Mouse (Mus musculus): ENCODE data around the gene Olfr617.
"Not testable (repeated sequence)": the region's sequence is repeated elsewhere in the genome, so short reads cannot be mapped to it uniquely, and the experiment has no call there.

Olfr617 gene

DNA sequence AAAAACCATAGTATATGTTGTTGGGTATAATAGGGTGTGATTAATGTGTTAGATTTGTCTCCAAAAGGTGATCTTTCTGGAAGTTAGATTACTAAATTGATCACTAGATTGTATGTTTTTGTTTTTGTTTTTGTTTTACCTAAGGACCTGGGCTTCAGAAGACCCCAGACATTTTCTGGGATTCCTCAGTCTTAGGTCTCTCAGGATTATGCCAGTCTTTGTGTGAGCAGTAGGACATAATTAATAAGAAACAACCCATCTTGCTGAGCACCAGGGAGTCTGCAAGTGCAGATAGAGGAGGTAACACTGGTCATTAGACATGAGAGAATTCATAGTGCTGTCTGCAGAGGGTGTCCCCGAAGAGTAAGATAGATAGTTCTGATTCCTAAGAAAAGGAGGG is at the start of gene Olfr617:
TSS of gene Olfr617 (plus strand) at position 301 of the 400 bp plus-strand sequence.
- no peak for DNase-seq (ENCODE audit: low read depth)

DNA sequence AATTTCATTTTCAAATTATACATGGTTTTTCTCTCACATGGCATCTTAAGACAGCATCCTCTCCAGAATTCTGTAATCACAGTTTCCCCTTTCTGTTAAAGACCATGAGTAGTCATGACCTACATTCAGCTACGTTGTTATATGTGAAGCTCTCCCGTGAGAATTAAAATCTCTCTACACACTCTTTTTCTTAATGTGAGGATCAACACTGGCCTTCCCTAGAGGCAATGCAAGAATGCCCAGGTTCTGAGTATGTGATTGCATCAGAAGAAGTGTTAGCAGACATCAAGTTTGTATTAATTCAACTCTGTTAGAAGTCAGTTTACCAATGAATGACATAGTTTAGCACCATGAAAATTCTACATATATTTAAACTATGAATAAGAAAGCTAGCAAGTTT is 30.2 kb upstream of the Olfr617 start, which contains the start of gene Olfr612:
TSS of gene Olfr612 (minus strand) at position 101 of the 400 bp plus-strand sequence.
- DNase-seq (ENCODE audit: low read depth): not testable (repeated sequence)

DNA sequence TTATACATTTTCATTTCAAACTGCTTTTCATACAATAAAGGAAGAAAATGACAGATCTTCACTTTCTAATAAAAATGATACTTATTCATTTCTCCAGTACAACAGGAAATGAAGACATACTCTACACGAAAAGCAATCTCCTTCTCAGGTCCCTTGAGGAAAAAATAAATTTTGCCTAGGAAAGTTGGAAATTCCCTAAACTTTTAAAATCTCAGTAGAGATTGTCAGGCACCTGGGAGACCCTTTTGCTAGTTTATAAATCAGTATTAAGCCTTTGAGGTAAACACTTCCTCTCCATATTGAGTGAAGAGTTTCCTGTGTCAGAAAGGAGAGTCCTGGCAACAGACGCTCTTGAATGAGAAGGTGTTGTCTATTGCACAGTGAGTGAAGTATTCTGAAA is 25.1 kb upstream of the Olfr617 start, which contains the start of gene Olfr613:
TSS of gene Olfr613 (plus strand) at position 301 of the 400 bp plus-strand sequence.
- no peak for DNase-seq (ENCODE audit: low read depth)

- no peak for DNase-seq (ENCODE audit: low read depth)
These were observed 17.1 kb upstream of the Olfr617 start, which contains the start of gene Olfr615 for GRCm38 (mm10) chr7:103555779-103556178. TSS of gene Olfr615 (plus strand) at chr7:103556079.

DNA sequence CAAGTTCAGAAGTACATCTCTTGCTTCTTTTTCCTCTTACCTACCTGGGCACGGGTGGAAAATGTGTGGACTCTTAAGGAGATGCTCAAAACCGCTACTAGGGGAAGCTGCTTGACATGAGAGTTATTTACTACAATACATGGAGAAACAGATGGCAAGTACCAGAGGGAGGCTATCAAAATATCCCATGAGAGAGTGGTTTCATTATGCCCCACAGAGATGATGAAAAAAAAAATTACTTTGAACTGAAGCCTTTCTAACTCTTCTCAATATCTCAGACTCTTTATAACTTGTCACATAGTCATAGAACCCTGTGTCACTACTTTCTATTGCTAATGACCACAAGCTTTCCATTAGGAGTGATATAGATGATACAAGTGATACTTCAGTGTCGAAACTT is 3.8 kb upstream of the Olfr617 start, which contains the start of gene Olfr616:
TSS of gene Olfr616 (minus strand) at position 101 of the 400 bp plus-strand sequence.
- DNase-seq (ENCODE audit: low read depth): no peak

DNA sequence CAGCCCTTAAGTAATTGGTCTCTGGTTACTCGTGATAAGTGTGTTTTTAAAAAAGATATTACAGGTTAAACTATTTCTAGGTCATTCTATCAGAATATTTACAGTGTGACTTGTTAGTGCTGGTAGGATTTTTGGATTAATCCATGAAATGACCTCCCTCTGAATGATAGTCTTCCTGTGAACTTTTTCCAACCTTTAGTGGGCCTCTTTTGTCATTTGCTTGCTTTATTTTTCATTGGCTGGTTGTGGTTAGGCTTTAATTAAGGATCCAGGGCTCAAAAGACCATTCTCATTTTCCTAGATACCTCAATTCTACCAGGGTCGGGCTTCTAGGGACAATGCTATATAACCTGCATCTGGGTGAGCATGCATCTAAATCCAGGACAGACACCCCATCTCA is 16.9 kb downstream of the Olfr617 start, which contains the start of gene Olfr618:
TSS of gene Olfr618 (plus strand) at position 301 of the 400 bp plus-strand sequence.
- no peak for DNase-seq (ENCODE audit: low read depth)

DNA sequence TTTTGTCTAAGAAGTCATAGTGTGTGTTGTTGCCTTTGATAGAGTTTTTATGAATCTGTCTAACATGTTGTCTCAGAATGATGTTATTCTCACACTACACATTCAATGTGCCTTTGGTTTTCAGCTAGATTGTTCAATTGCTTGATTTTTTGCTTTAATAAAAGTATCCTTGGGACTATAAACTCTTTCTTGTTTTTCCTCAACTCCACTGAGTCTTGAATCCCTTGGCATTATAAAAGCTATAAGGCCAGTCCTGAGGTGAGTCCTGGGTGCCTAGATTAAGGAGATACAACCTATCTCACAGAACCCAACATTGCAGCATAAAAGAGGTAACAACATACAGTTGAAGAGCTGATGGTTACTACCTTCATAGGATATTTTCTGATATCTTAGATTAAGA is 27.4 kb downstream of the Olfr617 start, which contains the start of gene Olfr619:
TSS of gene Olfr619 (plus strand) at position 301 of the 400 bp plus-strand sequence.
- DNase-seq (ENCODE audit: low read depth): no peak

DNA sequence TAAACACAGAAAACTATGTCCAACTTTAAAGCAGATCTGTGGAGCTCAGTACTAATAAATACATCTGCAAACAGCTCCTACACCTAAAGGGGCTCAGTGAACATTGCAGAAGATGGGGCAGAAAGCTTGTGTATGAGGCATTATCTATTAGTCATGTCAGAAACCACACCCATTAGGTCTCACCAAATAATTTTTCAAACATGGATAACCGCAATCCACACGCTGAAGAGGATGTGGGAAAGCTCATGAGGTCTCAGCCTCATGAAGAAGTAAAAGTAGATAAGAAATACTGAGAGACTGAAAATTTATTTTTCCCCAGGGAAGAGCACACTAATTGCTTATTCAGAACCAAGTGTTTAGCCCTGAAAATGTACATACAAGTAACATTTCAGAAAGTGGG is 34.6 kb downstream of the Olfr617 start:
- DNase-seq (ENCODE audit: low read depth): no peak

DNA sequence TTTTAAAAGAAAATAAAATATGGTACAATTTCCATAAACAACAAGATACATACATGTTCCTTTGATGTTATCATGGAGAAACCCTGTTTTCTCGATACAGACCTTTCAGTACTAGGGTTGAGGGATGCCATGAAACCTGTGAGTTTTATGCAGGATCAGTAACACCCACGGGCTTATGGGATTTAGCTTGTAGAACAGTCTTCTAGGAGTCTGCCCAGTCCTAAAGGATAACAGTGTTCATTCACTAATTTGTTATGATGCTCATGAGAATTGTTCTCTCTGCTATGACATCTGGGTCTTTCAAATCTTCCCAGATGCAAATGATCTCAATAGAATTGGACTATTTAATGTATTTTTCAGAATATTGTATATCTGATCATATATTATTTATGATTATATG is 39.6 kb downstream of the Olfr617 start, which contains the start of gene Olfr620:
TSS of gene Olfr620 (minus strand) at position 101 of the 400 bp plus-strand sequence.
- DNase-seq (ENCODE audit: low read depth): no peak

Data from fibroblast of lung, adult 2 months (primary cell).